Mouse (Mus musculus) neural tube, embryonic 15.5 days (tissue): ENCODE data around the gene Mtm1. TPM values are rescaled to one million over a fixed set of nuclear protein-coding genes. Genes with fewer than 3 reads are reported as not detected.

Experiments used
- ATAC-seq: fragments of 200-750 bp; cut with Nextera tagmentation; 2 replicates; pipeline ENCODE4 v1.8.0; 2017; ENCODE audit warnings: mild to moderate bottlenecking, moderate TSS enrichment, moderate library complexity; ENCODE audit not compliant: low FRiP score
- H3K27ac ChIP-seq: fragments of 300-500 bp; sonication (generic); replicated peaks from 2 replicates; pipeline ENCODE4 v1.5.1; 2015; ENCODE audit warnings: mild to moderate bottlenecking, inconsistent platforms
- H3K27me3 ChIP-seq: fragments of 300-500 bp; sonication (generic); replicated peaks from 2 replicates; pipeline ENCODE4 v1.6.1; 2015; ENCODE audit warnings: inconsistent platforms
- H3K36me3 ChIP-seq: fragments of 300-500 bp; sonication (generic); 2 replicates; pipeline ENCODE4 v1.6.1; 2015; ENCODE audit warnings: inconsistent platforms
- H3K4me1 ChIP-seq: fragments of 300-500 bp; sonication (generic); 2 replicates; pipeline ENCODE4 v1.6.1; 2015; ENCODE audit warnings: inconsistent platforms
- H3K4me2 ChIP-seq: fragments of 300-500 bp; sonication (generic); 2 replicates; pipeline ENCODE4 v1.6.1; 2015; ENCODE audit warnings: inconsistent platforms, mild to moderate bottlenecking, moderate library complexity
- H3K4me3 ChIP-seq: fragments of 300-500 bp; sonication (generic); replicated peaks from 2 replicates; pipeline ENCODE4 v1.5.1; 2015; ENCODE audit warnings: mild to moderate bottlenecking, inconsistent platforms
- H3K9ac ChIP-seq: fragments of 300-500 bp; sonication (generic); replicated peaks from 2 replicates; pipeline ENCODE4 v1.6.1; 2015; ENCODE audit warnings: mild to moderate bottlenecking, inconsistent platforms
- H3K9me3 ChIP-seq: fragments of 300-500 bp; sonication (generic); replicated peaks from 2 replicates; pipeline ENCODE4 v1.6.1; 2016; ENCODE audit warnings: inconsistent platforms
- WGBS: fragments of 180-500 bp; shearing (Covaris S2); methylation state at CpG from one replicate; pipeline ENCODE4 v1.1.7; 2015; ENCODE audit warnings: mixed read lengths; 5-methylcytosine and 5-hydroxymethylcytosine counted together
- polyA plus RNA-seq: library from polyadenylated mRNA; unstranded; fragments of >200 nt; fragmentation: Nextera tagmentation; extraction: Ambion mirVana; gene quantifications from 2 replicates; pipeline ENCODE4 v1.2.1, GENCODE M21; 2015

Mtm1 gene
- 5.4 and 5.7 TPM in 2 replicates for polyA plus RNA-seq

GRCm38 (mm10) chrX:71210467-71210866 lies at the start of gene Mtm1:
TSS of gene Mtm1 (plus strand) at chrX:71210767.
- Histone ChIP-seq H3K9me3 (no peaks in the 10 kb centered on the region), H3K4me3 (no peak within 1 kb of the TSS), H3K27ac (no peak within 1 kb of the TSS), H3K9ac (no peak within 1 kb of the TSS), H3K27me3 (no peaks in the 10 kb centered on the region), H3K4me1 (no peaks in the 10 kb centered on the region), H3K4me2 (no peak within 1 kb of the TSS), H3K36me3 (no peaks in the 10 kb centered on the region)
- 54% methylated on average over 1 of the region's 1 CpGs for WGBS
- no peak for ATAC-seq

DNA sequence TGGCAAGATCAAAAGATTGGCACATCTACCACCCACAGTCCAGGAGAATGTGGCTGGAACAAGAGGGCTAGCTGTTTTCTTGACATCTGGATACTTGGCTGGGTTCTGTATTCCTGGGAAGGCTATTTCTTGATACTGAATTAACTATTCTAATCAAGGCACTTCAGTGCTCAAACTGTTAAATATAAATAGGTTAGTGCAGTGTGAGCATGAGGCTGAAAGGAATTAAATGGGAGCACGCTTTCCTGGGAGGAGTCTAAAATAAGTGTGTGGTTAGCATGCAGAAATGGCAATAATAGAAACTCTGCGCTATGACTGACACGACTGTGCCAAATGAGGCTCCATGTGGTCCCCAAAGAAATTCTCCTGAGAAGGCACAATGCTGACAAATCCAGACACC lies 29.0 kb upstream of the Mtm1 start:
- no peak for ATAC-seq
- no peak overlapping the region for H3K4me2 ChIP-seq
- H3K9me3 ChIP-seq, result no peaks in the 10 kb centered on the region
- no peak overlapping the region for H3K9ac ChIP-seq
- WGBS, result 85% methylated on average over 3 of the region's 3 CpGs
- no peak overlapping the region for H3K27ac ChIP-seq
- H3K36me3 ChIP-seq, result no peaks in the 10 kb centered on the region
- no peak overlapping the region for H3K4me3 ChIP-seq
- no peaks in the 10 kb centered on the region for H3K27me3 ChIP-seq
- no peaks in the 10 kb centered on the region for H3K4me1 ChIP-seq

DNA sequence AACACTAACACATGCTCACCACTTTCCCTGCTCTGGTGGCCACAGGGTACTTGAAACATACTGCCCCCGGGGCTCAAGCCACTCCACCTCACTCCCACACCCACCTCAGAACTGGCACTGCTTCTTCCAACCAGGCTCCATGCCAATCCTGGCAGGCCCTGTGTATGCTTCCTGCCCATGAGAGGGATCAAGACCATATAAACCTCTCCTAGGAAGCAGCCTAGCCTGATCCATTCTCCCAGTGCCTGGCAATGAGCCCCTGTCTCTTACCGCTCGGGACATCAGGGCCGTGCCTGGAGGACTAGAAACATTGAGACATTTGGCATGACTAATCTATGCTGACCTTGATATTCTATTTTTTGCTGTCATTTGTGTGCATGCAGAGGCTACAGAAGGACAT lies 26.9 kb upstream of the Mtm1 start:
- H3K4me1 ChIP-seq, result no peaks in the 10 kb centered on the region
- H3K4me3 ChIP-seq, result no peak overlapping the region
- H3K9me3 ChIP-seq, result no peaks in the 10 kb centered on the region
- WGBS, result 74% methylated on average over 4 of the region's 4 CpGs
- no peak overlapping the region for H3K9ac ChIP-seq
- no peak overlapping the region for H3K4me2 ChIP-seq
- H3K27me3 ChIP-seq, result no peaks in the 10 kb centered on the region
- no peaks in the 10 kb centered on the region for H3K36me3 ChIP-seq
- no peak for ATAC-seq
- H3K27ac ChIP-seq, result no peak overlapping the region

GRCm38 (mm10) chrX:71186396-71186795 lies 24.2 kb upstream of the Mtm1 start:
- Histone ChIP-seq H3K4me1 (no peaks in the 10 kb centered on the region), H3K36me3 (no peaks in the 10 kb centered on the region), H3K4me2 (no peak overlapping the region), H3K27ac (no peak overlapping the region), H3K9me3 (no peaks in the 10 kb centered on the region), H3K9ac (no peak overlapping the region), H3K4me3 (no peak overlapping the region), H3K27me3 (no peaks in the 10 kb centered on the region)
- ATAC-seq, result no peak
- WGBS, result 57% methylated on average over 1 of the region's 1 CpGs

- 67% methylated on average over 2 of the region's 2 CpGs for WGBS
- Histone ChIP-seq H3K9me3 (no peaks in the 10 kb centered on the region), H3K27me3 (no peaks in the 10 kb centered on the region), H3K36me3 (no peaks in the 10 kb centered on the region), H3K9ac (no peak overlapping the region), H3K4me3 (no peak overlapping the region), H3K27ac (no peak overlapping the region), H3K4me1 (no peaks in the 10 kb centered on the region), H3K4me2 (no peak overlapping the region)
- no peak for ATAC-seq
Observed at GRCm38 (mm10) chrX:71204776-71205175, 5.8 kb upstream of the Mtm1 start.

- Histone ChIP-seq H3K36me3 (no peaks in the 10 kb centered on the region), H3K4me1 (no peaks in the 10 kb centered on the region), H3K9me3 (no peaks in the 10 kb centered on the region), H3K27ac (no peak overlapping the region), H3K27me3 (no peaks in the 10 kb centered on the region), H3K4me2 (no peak overlapping the region), H3K4me3 (no peak overlapping the region), H3K9ac (no peak overlapping the region)
- no peak for ATAC-seq
- 97% methylated on average over 1 of the region's 1 CpGs for WGBS
Observed at GRCm38 (mm10) chrX:71205821-71206542, 4.6 kb upstream of the Mtm1 start.

GRCm38 (mm10) chrX:71206595-71206994 lies 4.0 kb upstream of the Mtm1 start:
- Histone ChIP-seq H3K36me3 (no peaks in the 10 kb centered on the region), H3K9ac (no peak overlapping the region), H3K27ac (no peak overlapping the region), H3K4me3 (no peak overlapping the region), H3K4me2 (no peak overlapping the region), H3K9me3 (no peaks in the 10 kb centered on the region), H3K27me3 (no peaks in the 10 kb centered on the region), H3K4me1 (no peaks in the 10 kb centered on the region)
- WGBS, result 84% methylated on average over 1 of the region's 1 CpGs
- ATAC-seq, result no peak

GRCm38 (mm10) chrX:71212911-71213310 lies 2.3 kb downstream of the Mtm1 start:
- no peaks in the 10 kb centered on the region for H3K27me3 ChIP-seq
- H3K4me1 ChIP-seq, result peaks cover 3% of the 10 kb centered on the region; the same call in 1 of the 2 replicates
- no peak overlapping the region for H3K9ac ChIP-seq
- no peak for ATAC-seq
- no peaks in the 10 kb centered on the region for H3K36me3 ChIP-seq
- H3K4me2 ChIP-seq, result no peak overlapping the region
- no peaks in the 10 kb centered on the region for H3K9me3 ChIP-seq
- no peak overlapping the region for H3K4me3 ChIP-seq
- H3K27ac ChIP-seq, result no peak overlapping the region
- 50% methylated on average over 4 of the region's 4 CpGs for WGBS

- Histone ChIP-seq H3K4me2 (peak overlapping the region; percentile 70), H3K9ac (peak overlapping the region; percentile 42), H3K4me3 (peak overlapping the region; percentile 50), H3K9me3 (no peaks in the 10 kb centered on the region), H3K27ac (no peak overlapping the region), H3K36me3 (no peaks in the 10 kb centered on the region), H3K4me1 (peaks cover 3% of the 10 kb centered on the region; the same call in 1 of the 2 replicates), H3K27me3 (no peaks in the 10 kb centered on the region)
- ATAC-seq, result peak; percentile 97
- WGBS, result 28% methylated on average over 20 of the region's 20 CpGs
Observed at GRCm38 (mm10) chrX:71214441-71215112, 4.0 kb downstream of the Mtm1 start.

DNA sequence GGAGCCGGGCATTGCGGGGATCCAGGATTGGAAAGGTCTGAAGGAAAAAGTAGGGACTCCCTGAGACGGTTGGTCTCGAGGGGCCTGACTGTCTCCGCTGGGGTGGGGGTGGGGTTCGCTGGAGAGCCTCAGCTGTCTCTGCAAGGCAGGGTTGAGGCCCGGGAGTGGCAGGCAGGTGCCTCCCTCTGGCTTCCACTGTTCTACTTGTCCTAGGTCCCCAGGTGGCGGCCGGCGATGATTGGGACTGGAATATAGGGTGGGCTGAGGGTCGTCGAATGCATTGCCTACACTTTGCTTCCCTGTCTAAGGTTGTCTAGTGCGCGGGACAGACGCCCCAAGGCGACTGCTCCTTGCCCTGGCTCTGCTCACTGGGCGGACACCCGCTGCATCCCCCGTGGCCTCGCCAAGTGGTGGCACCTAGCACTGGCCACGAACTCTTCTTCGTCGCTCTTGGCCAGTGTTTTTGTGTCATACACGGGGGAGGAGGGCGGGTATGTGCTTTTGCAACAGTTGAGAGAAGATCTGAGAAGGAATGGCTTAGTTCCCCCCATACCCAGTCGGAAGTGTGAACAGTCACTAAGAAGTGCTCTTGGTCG lies 4.6 kb downstream of the Mtm1 start:
- Histone ChIP-seq H3K27ac (no peak overlapping the region), H3K9ac (peak overlapping the region; percentile 42), H3K4me3 (peak overlapping the region; percentile 50), H3K4me2 (peak overlapping the region; percentile 70), H3K9me3 (no peaks in the 10 kb centered on the region), H3K36me3 (no peaks in the 10 kb centered on the region), H3K4me1 (peaks cover 3% of the 10 kb centered on the region; the same call in 1 of the 2 replicates), H3K27me3 (no peaks in the 10 kb centered on the region)
- peak; percentile 83 for ATAC-seq
- 15% methylated on average over 27 of the region's 27 CpGs for WGBS

GRCm38 (mm10) chrX:71216879-71217278 lies 6.3 kb downstream of the Mtm1 start:
- peaks cover 3% of the 10 kb centered on the region; the same call in 1 of the 2 replicates for H3K4me1 ChIP-seq
- H3K9ac ChIP-seq, result no peak overlapping the region
- no peaks in the 10 kb centered on the region for H3K9me3 ChIP-seq
- no peak overlapping the region for H3K27ac ChIP-seq
- WGBS, result 87% methylated on average over 2 of the region's 2 CpGs
- ATAC-seq, result no peak
- H3K36me3 ChIP-seq, result no peaks in the 10 kb centered on the region
- no peaks in the 10 kb centered on the region for H3K27me3 ChIP-seq
- no peak overlapping the region for H3K4me2 ChIP-seq
- H3K4me3 ChIP-seq, result no peak overlapping the region

DNA sequence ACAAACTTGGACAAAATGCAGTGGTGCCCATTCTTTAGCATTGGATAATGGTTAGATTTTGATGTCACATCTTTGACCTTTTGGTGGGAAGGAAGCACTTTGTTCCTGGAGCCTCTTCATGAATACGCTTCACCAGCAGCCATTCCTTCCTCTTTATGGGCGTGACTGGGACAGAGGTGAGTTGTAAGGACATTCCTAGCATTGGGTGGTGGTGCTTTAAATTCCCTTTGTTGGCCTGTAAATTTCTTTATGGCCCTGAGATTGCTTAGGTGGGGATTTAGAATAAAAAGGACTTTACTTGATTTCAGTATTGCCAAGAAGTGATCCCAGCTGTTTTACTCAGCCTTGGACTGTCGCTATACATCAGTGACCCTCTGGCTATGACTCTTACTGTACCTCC lies 8.3 kb downstream of the Mtm1 start:
- Histone ChIP-seq H3K4me3 (no peak overlapping the region), H3K9me3 (no peaks in the 10 kb centered on the region), H3K27ac (no peak overlapping the region), H3K9ac (no peak overlapping the region), H3K27me3 (no peaks in the 10 kb centered on the region), H3K4me1 (peaks cover 3% of the 10 kb centered on the region; the same call in 1 of the 2 replicates), H3K36me3 (no peaks in the 10 kb centered on the region), H3K4me2 (no peak overlapping the region)
- 73% methylated on average over 3 of the region's 3 CpGs for WGBS
- no peak for ATAC-seq
